Mouse (Mus musculus): ENCODE data around the gene Acad12. TPM values are rescaled to one million over a fixed set of nuclear protein-coding genes. Genes with fewer than 3 reads are reported as not detected.
A peak's percentile ranks its signal among the peaks of the same experiment; 100 is the strongest.

Acad12 gene
- polyA plus RNA-seq, 1 experiment from 2014 or later, result 3.8 TPM

GRCm38 (mm10) chr5:121564468-121564895 is 54.3 kb downstream of the Acad12 start:
- 6% methylated on average over 11 of the region's 11 CpGs for WGBS

GRCm38 (mm10) chr5:121562436-121562835 is 56.3 kb downstream of the Acad12 start:
- Histone ChIP-seq H3K36me3 (ENCODE audit: insufficient read depth, low read length) (no peaks in the 10 kb centered on the region), H3K4me2 (ENCODE audit: low read length) (no peak overlapping the region), H3K9ac (ENCODE audit: low read depth, low read length) (no peak overlapping the region), H3K4me3 (replicated peaks; ENCODE audit: low read depth, low read length) (no peak overlapping the region), H3K27ac (no peak overlapping the region), H3K27me3 (ENCODE audit: insufficient read depth, low read length) (no peaks in the 10 kb centered on the region), H3K4me1 (replicated peaks; ENCODE audit: insufficient read depth, low read length) (no peaks in the 10 kb centered on the region), H3K9me3 (replicated peaks; ENCODE audit: low read length) (no peaks in the 10 kb centered on the region)
- WGBS, result 93% methylated on average over 3 of the region's 3 CpGs
- no peak for TF ChIP-seq CTCF (IDR thresholded peaks at IDR 0.05; ENCODE audit: low read depth)
- ATAC-seq (replicated peaks; ENCODE audit: low FRiP score, low read depth) (no peak), DNase-seq (ENCODE audit: low spot score) (no peak)

More at GRCm38 (mm10) chr5:121564468-121564895, 54.3 kb downstream of the Acad12 start:
- H3K9ac ChIP-seq (ENCODE audit: low read depth, low read length), result no peak overlapping the region
- TF ChIP-seq CTCF (IDR thresholded peaks at IDR 0.05; ENCODE audit: low read depth), result peak; percentile 93
- DNase-seq (ENCODE audit: low spot score) (peak; percentile 93), ATAC-seq (replicated peaks; ENCODE audit: low FRiP score, low read depth) (peak; percentile 37)
- H3K27ac ChIP-seq, result no peak overlapping the region
- peak overlapping the region; percentile 34; the same call in 1 of the 2 replicates for H3K4me2 ChIP-seq (ENCODE audit: low read length)
- no peaks in the 10 kb centered on the region for H3K27me3 ChIP-seq (ENCODE audit: insufficient read depth, low read length)
- no peaks in the 10 kb centered on the region for H3K4me1 ChIP-seq (replicated peaks; ENCODE audit: insufficient read depth, low read length)
- peaks cover 9% of the 10 kb centered on the region; the same call in 1 of the 2 replicates for H3K36me3 ChIP-seq (ENCODE audit: insufficient read depth, low read length)
- H3K4me3 ChIP-seq (replicated peaks; ENCODE audit: low read depth, low read length), result no peak overlapping the region
- H3K9me3 ChIP-seq (replicated peaks; ENCODE audit: low read length), result no peaks in the 10 kb centered on the region

GRCm38 (mm10) chr5:121549196-121549595 is 69.5 kb downstream of the Acad12 start:
- Histone ChIP-seq H3K4me3 (replicated peaks; ENCODE audit: low read depth, low read length) (no peak overlapping the region), H3K27ac (no peak overlapping the region), H3K36me3 (ENCODE audit: insufficient read depth, low read length) (no peaks in the 10 kb centered on the region), H3K27me3 (ENCODE audit: insufficient read depth, low read length) (no peaks in the 10 kb centered on the region), H3K9me3 (replicated peaks; ENCODE audit: low read length) (no peaks in the 10 kb centered on the region), H3K4me1 (replicated peaks; ENCODE audit: insufficient read depth, low read length) (peaks cover 6% of the 10 kb centered on the region), H3K4me2 (ENCODE audit: low read length) (no peak overlapping the region), H3K9ac (ENCODE audit: low read depth, low read length) (no peak overlapping the region)
- DNase-seq (ENCODE audit: low spot score), result peak; percentile 29
- ATAC-seq (replicated peaks; ENCODE audit: low FRiP score, low read depth), result no peak
- WGBS, result 40% methylated on average over 7 of the region's 7 CpGs
- TF ChIP-seq CTCF (IDR thresholded peaks at IDR 0.05; ENCODE audit: low read depth), result no peak

DNA sequence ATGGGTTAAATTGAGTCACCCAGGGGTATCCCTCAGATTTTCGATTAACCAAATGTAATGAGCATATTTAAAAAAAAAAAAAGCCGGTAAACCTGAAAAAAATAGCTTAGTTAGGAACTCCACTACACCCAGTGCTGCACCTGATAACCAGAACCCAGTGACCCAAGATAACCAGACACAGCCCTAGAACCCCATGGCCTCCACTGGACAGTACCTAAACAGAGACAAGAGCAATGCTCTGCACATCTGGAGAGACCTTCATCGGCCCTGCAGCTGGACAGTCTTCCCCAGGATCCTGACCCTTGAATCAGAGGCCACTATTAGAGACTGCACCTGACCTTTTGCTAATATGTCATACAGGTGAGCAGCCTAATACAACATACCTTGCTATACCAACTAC is 71.7 kb downstream of the Acad12 start:
- 88% methylated on average over 3 of the region's 3 CpGs for WGBS
- Histone ChIP-seq H3K36me3 (ENCODE audit: insufficient read depth, low read length) (no peaks in the 10 kb centered on the region), H3K4me3 (replicated peaks; ENCODE audit: low read depth, low read length) (no peak overlapping the region), H3K27ac (no peak overlapping the region), H3K4me1 (replicated peaks; ENCODE audit: insufficient read depth, low read length) (peaks cover 7% of the 10 kb centered on the region), H3K4me2 (ENCODE audit: low read length) (peak overlapping the region; percentile 69; the same call in 1 of the 2 replicates), H3K9me3 (replicated peaks; ENCODE audit: low read length) (no peaks in the 10 kb centered on the region), H3K9ac (ENCODE audit: low read depth, low read length) (no peak overlapping the region), H3K27me3 (ENCODE audit: insufficient read depth, low read length) (no peaks in the 10 kb centered on the region)
- DNase-seq (ENCODE audit: low spot score) (no peak), ATAC-seq (replicated peaks; ENCODE audit: low FRiP score, low read depth) (no peak)
- no peak for TF ChIP-seq CTCF (IDR thresholded peaks at IDR 0.05; ENCODE audit: low read depth)

Other genes starting within 250 kb of the Acad12 start
- gene Trafd1, start 233.3 kb downstream of the Acad12 start, polyA plus RNA-seq (2015; fragmentation: Nextera tagmentation; extraction: Ambion mirVana), result 47.3 and 54.6 TPM in 2 replicates
- 24.4 and 29.6 TPM in 2 replicates for gene Naa25, start 221.0 kb downstream of the Acad12 start, polyA plus RNA-seq (2015; fragmentation: Nextera tagmentation; extraction: Ambion mirVana)
- gene Tmem116, start 167.0 kb downstream of the Acad12 start, polyA plus RNA-seq (2015; fragmentation: Nextera tagmentation; extraction: Ambion mirVana), result 32.7 and 36.8 TPM in 2 replicates
- 190 and 195 TPM in 2 replicates for gene Erp29, start 166.4 kb downstream of the Acad12 start, polyA plus RNA-seq (2015; fragmentation: Nextera tagmentation; extraction: Ambion mirVana)
- gene Adam1b, start 115.5 kb downstream of the Acad12 start, polyA plus RNA-seq (2015; fragmentation: Nextera tagmentation; extraction: Ambion mirVana), result 0.12 and 0.28 TPM in 2 replicates
- 0.72 and 1.0 TPM in 2 replicates for gene Adam1a, start 73.5 kb downstream of the Acad12 start, polyA plus RNA-seq (2015; fragmentation: Nextera tagmentation; extraction: Ambion mirVana)
- 0.32 TPM in 1 of 2 replicates, not detected in the other for gene Gm42878, start 73.5 kb downstream of the Acad12 start, polyA plus RNA-seq (2015; fragmentation: Nextera tagmentation; extraction: Ambion mirVana)
- gene Mapkapk5, start 73.0 kb downstream of the Acad12 start, polyA plus RNA-seq (2015; fragmentation: Nextera tagmentation; extraction: Ambion mirVana), result 35.5 and 40.2 TPM in 2 replicates
- 203 and 226 TPM in 2 replicates for gene Aldh2, start 25.1 kb downstream of the Acad12 start, polyA plus RNA-seq (2015; fragmentation: Nextera tagmentation; extraction: Ambion mirVana)
- gene Acad10, start 41.6 kb upstream of the Acad12 start, polyA plus RNA-seq (2015; fragmentation: Nextera tagmentation; extraction: Ambion mirVana), result 7.6 and 8.2 TPM in 2 replicates
- gene Brap, start 41.6 kb upstream of the Acad12 start, polyA plus RNA-seq (2015; fragmentation: Nextera tagmentation; extraction: Ambion mirVana), result 37.3 and 39.2 TPM in 2 replicates
- 53.7 and 68.5 TPM in 2 replicates for gene Atxn2, start 92.4 kb upstream of the Acad12 start, polyA plus RNA-seq (2015; fragmentation: Nextera tagmentation; extraction: Ambion mirVana)
- 19.4 and 21.0 TPM in 2 replicates for gene Sh2b3, start 218.7 kb upstream of the Acad12 start, polyA plus RNA-seq (2015; fragmentation: Nextera tagmentation; extraction: Ambion mirVana)
- 25.7 and 26.7 TPM in 2 replicates for gene Pheta1, start 230.0 kb upstream of the Acad12 start, polyA plus RNA-seq (2015; fragmentation: Nextera tagmentation; extraction: Ambion mirVana)

Measured in kidney, postnatal 0 days (tissue).